Mouse (Mus musculus) embryonic fibroblast, embryonic 13.5 days (primary cell): ENCODE data around the gene Kat8.

Source experiments
- CTCF ChIP-seq: IDR thresholded peaks from 2 replicates; pipeline ENCODE4 v1.5.1; 2011; ENCODE audit warnings: mild to moderate bottlenecking, control low read depth, low read length, moderate library complexity, borderline replicate concordance; ENCODE audit not compliant: insufficient read depth
- POLR2A ChIP-seq: IDR thresholded peaks from 2 replicates; pipeline ENCODE4 v1.6.1; 2011; ENCODE audit warnings: low read depth, mild to moderate bottlenecking, control low read depth, low read length, moderate library complexity

GRCm38 (mm10) chr7:127887191-127887590, 25.1 kb upstream of the Kat8 start:
- TF ChIP-seq CTCF, result no peak
- TF ChIP-seq POLR2A, result no peak
